Mouse (Mus musculus): ENCODE data around the gene Nadsyn1.

Nadsyn1 gene

GRCm38 (mm10) chr7:143801195-143802065 lies 21.2 kb downstream of the Nadsyn1 start:
- DNase-seq (ENCODE audit: low read depth), result peak; percentile 43

- no peak for DNase-seq (ENCODE audit: low read depth)
Observed at GRCm38 (mm10) chr7:143800770-143801169, 21.9 kb downstream of the Nadsyn1 start.

GRCm38 (mm10) chr7:143798783-143799182 lies 23.9 kb downstream of the Nadsyn1 start:
- no peak for DNase-seq (ENCODE audit: low read depth)

- peak; percentile 30 for DNase-seq (ENCODE audit: low read depth)
Observed at GRCm38 (mm10) chr7:143793121-143793520, 29.5 kb downstream of the Nadsyn1 start.

GRCm38 (mm10) chr7:143792336-143792985 lies 30.2 kb downstream of the Nadsyn1 start:
- no peak for DNase-seq (ENCODE audit: low read depth)

- peak; percentile 83 for DNase-seq (ENCODE audit: low read depth)
Observed at GRCm38 (mm10) chr7:143783996-143784829, 38.4 kb downstream of the Nadsyn1 start, which contains the start of gene Mrgpre. Gene Mrgpre, minus strand, starts transcription at chr7:143784500.

GRCm38 (mm10) chr7:143783378-143783995 lies 39.2 kb downstream of the Nadsyn1 start:
- no peak for DNase-seq (ENCODE audit: low read depth)

- no peak for DNase-seq (ENCODE audit: low read depth)
Observed at GRCm38 (mm10) chr7:143777375-143777774, 45.3 kb downstream of the Nadsyn1 start.

- DNase-seq (ENCODE audit: low read depth), result no peak
Observed at GRCm38 (mm10) chr7:143776137-143776536, 46.5 kb downstream of the Nadsyn1 start.

GRCm38 (mm10) chr7:143769461-143769860 lies 53.2 kb downstream of the Nadsyn1 start:
- DNase-seq (ENCODE audit: low read depth), result no peak

GRCm38 (mm10) chr7:143768267-143768666 lies 54.4 kb downstream of the Nadsyn1 start:
- no peak for DNase-seq (ENCODE audit: low read depth)

- DNase-seq (ENCODE audit: low read depth), result no peak
Observed at GRCm38 (mm10) chr7:143766893-143767292, 55.8 kb downstream of the Nadsyn1 start, which contains the start of gene Mrgprg. Gene Mrgprg, minus strand, starts transcription at chr7:143766993.

GRCm38 (mm10) chr7:143764876-143765530 lies 57.6 kb downstream of the Nadsyn1 start:
- no peak for DNase-seq (ENCODE audit: low read depth)

GRCm38 (mm10) chr7:143763794-143764193 lies 58.9 kb downstream of the Nadsyn1 start:
- DNase-seq (ENCODE audit: low read depth), result peak; percentile 60

- no peak for DNase-seq (ENCODE audit: low read depth)
Observed at GRCm38 (mm10) chr7:143758956-143759355, 63.7 kb downstream of the Nadsyn1 start.

GRCm38 (mm10) chr7:143757696-143758095 lies 65.0 kb downstream of the Nadsyn1 start:
- DNase-seq (ENCODE audit: low read depth), result no peak

- peak; percentile 11 for DNase-seq (ENCODE audit: low read depth)
Observed at GRCm38 (mm10) chr7:143757027-143757390, 65.6 kb downstream of the Nadsyn1 start.

GRCm38 (mm10) chr7:143756125-143757026 lies 66.3 kb downstream of the Nadsyn1 start, which contains the start of gene Osbpl5:
Gene Osbpl5, minus strand, starts transcription at chr7:143756985.
- DNase-seq (ENCODE audit: low read depth), result no peak

- no peak for DNase-seq (ENCODE audit: low read depth)
Observed at GRCm38 (mm10) chr7:143755357-143756124, 67.1 kb downstream of the Nadsyn1 start.
